Mouse (Mus musculus) brain, adult 2 months (tissue): ENCODE measurements around the gene Oxct1.
A peak's percentile ranks its signal among the peaks of the same experiment; 100 is the strongest.

ENCODE experiments used
- DNase-seq: peaks from one replicate; pipeline ENCODE4 v3.0.0; 2011; ENCODE audit warnings: low read depth, low spot score

Gene Oxct1

DNA sequence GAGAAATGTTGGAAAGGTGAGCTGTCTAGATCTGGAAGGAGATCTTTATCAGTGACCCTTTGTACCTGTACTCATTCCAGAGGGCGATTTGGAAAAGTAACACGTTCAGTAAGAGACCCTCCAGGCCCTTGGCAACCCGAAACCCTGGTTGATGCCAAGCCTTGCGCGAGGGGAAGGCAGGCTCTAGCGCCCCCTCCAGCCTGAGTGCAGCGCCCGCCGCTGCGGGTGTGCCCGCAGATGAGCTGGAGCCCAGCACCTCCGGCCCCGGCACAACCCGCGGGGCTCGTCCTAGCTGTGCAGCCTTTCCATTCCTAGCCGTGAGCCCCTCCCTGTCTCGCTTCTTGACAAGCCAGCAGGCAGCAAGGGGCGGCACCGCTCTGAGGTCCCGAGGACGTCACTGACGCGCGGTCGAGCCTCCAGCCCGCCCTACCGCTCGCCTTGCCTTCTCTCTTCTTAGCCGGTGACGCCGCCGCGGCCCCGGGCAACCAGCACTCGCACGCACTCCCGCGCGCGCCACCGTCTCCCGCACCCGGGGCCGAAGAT lies at the start of gene Oxct1:
Gene Oxct1, plus strand, starts transcription at position 153 of the 543 bp plus-strand sequence.
- peak; percentile 99 for DNase-seq

DNA sequence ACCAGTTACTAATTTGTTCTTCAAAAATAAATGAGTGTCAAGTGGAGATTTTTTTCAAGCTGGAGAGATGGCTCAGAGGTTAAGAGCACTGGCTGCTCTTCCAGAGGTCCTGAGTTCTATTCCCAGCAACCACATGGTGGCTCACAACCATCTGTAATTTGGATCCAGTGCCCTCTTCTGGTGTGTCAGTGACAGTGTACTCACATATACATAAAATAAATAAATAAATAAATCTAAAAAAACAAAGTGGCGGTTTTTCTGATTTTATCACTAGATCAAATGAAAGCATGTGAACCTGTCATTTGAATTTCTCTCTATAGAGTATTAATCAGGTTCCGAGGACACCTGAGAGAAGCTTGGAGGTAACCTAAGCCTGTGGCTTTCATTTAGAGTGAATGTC lies 47.9 kb upstream of the Oxct1 start:
- no peak for DNase-seq

DNA sequence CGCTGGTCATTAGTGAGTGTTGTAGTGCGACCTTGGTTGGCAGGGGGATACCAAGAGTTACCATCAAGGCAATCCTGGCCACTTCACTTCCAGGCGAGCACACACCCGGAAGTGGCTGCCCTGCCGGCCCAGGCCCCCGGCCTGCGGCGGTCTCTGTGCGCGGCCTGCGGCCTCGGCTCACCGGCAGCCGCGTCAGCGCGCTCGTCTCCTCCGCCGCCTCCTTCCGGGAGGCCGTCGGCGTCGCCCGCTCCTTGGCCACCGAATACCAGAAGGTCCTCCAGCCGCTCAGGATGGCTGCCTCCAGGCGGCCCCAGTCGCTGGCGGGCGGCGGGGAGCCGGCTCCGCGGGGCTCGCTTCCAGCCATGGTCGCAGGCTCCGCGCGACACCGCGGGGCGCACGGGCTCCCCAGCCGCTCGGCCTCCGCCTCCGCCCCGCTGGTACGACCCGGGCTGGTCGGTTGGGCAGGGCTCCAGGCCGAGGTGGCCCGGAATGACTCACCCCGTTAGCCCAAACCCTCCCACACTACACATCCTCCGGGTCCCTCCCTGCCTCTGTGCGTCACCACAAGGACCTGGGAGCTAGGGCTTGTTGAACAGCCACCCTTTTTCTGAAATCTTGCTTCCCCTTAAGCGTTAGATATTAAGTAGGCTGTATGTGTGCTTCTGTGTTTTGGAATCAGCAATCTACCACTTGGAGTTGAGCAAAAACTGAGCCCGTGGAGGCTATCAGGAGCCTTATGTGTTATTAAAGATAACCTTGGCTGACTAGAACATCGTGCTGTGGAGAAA lies 46.9 kb upstream of the Oxct1 start, which contains the start of gene Fbxo4:
Gene Fbxo4, minus strand, starts transcription at position 513 of the 788 bp plus-strand sequence.
- DNase-seq, result peak; percentile 95

DNA sequence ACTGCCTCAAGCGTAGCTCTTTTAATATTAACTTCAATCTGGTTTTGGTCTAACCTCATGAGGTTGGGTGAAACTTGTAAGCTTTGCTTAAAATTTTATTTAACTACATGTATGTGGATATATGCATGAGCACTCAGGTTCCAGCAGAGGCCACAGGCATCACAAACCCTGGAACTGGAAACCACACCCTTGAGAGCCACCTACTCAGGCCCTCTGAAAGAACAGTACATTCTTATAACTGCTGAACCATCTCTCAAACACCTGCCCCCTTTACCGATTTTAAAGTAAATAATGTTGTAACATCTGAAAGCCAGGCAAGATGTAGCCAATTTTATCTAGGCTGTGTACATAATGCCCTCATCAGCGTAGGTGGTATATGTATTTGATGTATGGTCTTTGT lies 46.3 kb upstream of the Oxct1 start:
- DNase-seq, result no peak

DNA sequence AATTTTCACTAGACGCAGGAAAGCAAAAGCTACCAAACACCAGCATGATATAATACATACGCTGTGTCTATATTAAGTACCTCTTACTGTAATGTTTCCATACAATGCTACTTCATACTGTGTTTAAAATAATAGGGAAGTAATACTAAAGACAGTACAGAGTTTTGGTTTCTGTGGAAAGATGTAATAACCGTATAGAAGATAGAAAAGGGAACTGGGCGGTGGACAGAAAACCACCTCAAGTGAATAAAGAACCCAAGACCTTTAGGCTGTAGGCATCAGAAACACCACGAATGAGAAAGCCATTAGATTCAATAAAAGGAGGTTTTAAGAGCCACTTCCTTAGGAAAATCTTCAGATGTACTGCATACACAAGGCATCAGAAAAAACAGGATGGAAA lies 43.5 kb upstream of the Oxct1 start:
- DNase-seq, result no peak

DNA sequence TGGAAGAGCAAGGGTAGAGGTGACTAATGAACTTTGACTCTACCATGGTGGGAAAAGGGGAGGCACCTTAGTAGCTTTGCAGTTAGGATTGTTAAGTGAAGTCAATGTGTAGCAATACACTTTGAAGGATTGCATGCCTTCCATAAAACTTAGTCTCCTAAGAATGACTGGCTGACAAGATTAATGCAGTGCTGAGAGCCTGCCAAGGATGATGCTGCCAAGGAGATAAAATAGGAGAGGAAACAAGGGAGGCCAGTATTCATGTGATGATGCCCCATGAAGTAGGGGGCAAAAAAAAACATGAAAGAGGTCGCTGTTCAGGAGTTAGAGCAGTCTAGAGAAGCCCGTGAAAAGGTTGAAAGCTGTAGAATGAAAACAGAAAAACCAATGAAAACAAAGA lies 41.3 kb upstream of the Oxct1 start:
- DNase-seq, result peak; percentile 8

DNA sequence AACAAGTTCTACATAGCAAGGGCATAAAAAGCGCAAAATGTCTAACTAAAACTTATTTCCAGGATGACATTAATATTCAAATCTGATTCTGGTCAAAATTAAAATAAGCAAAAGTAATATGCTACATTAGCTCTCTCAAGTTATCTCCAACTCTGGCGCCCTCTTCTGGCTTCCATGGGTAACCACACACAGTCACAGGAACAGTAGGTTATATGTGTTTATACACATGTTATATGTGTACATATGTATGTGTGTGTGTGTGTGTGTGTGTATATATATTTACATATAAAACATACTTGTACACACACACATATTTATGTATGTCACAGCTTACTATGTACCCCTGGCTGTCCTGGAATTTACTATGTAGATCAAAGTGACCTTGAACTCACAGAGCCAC lies 38.2 kb upstream of the Oxct1 start:
- DNase-seq, result peak; percentile 26

DNA sequence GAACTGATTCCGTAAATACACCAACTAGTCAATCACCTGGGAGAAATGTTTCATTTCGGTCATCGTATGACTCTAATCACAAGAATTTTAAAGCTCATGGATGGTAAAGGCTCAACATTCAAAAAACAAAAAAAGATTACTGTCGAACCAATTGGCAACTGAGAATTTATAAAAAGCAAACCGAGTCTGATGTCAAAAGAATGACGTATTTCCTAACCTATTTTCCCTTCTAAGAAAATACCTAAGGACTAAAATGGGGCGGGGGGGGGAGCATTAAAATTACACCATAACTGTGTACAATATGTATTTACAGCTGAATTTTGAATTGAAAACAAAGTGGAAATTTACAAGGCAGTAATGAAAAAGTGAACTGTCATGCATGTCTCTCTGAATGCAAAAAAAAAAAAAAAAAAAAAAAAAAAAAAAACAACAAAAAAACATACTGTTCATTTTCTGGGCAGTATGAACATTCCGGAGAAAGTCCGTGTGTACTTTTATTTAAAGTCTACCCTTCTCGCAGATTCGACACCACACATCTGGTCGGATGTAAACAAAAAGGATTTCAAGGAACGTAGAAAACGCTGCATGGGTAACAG lies 31.2 kb upstream of the Oxct1 start:
- DNase-seq, result peak; percentile 27

DNA sequence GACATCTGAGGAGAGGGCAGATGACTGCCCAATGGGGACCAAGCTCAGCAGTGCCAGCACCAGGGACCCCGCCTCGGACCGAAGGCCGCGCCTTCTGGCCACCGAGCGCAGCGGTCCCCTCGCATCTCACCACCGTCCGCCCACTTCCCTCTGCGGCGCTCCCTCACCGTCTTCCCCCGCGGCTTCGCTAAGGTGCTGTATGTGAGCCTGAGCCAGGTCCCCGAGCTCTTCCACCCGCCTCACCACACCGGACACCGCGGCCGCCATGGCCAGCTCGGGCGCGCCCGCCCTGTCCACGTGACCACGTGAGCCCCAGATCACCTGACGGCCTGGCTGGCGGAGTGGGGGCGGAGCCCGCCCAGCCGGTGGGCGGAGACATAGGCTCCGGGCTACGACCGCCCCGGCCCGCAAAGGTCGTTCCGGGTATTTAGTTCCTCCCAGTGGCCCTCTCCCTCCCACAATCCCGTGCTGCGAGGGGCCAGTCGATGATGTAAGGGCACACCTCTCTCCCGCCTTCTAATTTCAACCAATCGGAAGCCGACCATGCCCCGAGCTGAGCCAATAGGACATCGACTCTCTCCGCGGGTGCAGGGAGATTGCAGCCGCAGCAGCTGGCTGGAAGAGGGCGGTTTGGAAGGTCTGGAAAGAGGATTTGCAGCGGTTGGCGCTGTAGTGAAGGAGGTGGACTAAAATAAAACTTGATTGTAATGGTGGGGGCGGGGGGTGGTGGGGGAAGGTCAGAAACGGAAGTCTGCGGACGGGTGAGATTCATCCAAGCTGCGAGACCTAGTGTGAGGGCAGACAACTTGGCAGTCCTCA lies 30.5 kb upstream of the Oxct1 start, which contains the start of gene AW549877:
Gene AW549877, minus strand, starts transcription at position 297 of the 819 bp plus-strand sequence.
- DNase-seq, result peak; percentile 100

DNA sequence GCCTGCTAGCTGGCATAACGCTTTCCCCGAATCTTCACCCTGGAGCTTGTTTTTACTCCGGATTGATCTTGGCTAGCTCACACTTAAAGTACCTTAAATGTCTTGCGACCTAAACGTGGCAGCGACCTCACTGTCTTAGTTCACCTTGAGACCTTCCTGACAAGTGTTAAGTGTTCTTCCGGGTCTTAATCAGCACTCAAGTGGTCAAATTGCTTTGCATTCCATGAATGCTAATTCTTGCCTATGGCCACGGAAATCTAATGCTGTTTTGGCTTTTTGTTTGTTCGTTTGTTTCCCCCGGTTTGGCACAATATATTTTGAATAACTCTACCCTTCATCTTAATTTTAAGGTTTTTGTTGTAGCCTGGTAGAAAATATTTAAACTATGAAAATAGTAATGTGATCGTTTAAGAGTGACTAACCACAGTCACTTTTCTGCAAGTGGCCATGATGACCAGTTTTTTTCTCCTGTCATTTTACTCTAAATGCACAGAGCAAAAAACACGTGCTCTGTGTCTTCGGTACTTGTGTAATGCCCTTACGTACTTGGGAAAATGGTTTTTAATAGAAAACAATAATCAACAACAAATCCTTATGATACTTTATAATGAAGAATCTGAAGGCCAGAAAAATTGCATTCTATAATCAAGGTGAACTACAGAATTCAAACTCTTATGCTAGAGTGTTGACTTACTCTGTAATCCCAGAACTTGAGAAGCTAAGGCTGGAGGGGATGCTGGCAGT lies 29.7 kb upstream of the Oxct1 start:
- DNase-seq, result no peak

DNA sequence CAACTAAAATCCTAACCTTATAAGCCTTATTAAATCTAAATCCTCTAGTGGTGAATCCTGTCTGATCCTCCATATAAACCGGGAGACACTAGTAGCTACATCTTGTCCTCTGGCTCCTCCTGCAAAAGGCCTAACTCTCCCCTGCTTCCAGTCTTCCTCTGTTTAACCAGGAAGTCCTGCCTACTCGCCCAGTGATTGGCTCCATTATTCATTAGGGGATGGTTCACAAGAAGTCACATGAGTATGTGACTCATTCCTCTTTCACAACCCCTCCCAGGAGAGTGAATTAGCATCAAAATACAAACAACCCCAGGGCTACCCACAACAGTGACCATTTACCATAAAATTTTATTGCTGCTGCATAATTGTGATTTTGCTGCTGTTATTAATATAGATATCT lies 27.0 kb upstream of the Oxct1 start:
- no peak for DNase-seq

DNA sequence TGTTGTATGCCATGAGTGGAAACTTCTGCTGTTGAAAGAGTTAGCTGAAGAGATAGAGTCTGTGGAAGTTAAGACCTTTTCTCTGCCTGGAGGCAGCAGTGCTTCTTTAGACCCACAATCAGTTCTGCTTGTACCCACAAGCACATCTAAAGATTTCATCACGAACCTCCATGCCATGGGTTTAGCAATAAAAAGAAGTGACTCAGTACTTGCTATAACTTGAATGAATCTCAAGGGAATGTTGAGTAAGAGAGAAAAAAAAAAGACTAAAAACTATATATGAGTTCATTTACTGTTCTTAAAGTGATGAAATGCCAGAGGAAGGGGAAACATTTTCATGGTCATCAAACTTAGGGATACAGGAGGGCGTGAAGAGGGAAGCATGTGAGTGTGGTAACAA lies 25.6 kb upstream of the Oxct1 start:
- no peak for DNase-seq

DNA sequence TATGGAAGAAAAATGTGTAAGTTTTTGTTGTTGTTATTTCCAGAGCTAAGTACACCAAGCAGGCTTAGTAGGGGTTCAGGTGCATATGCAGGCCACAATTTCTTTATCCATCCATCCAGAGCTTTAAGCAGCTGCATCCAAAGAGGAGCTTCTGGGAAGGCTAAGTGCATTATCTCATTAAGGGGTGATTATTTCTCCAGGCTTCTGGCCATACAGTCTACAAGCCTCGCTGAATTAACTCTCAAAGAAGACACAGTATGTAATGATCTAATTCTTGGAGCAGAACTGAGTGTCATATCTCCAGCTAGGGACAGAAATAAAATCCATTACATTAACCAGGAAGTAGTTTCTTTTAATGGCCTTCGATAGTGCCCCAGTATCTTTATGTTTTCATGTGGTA lies 12.3 kb upstream of the Oxct1 start:
- no peak for DNase-seq

DNA sequence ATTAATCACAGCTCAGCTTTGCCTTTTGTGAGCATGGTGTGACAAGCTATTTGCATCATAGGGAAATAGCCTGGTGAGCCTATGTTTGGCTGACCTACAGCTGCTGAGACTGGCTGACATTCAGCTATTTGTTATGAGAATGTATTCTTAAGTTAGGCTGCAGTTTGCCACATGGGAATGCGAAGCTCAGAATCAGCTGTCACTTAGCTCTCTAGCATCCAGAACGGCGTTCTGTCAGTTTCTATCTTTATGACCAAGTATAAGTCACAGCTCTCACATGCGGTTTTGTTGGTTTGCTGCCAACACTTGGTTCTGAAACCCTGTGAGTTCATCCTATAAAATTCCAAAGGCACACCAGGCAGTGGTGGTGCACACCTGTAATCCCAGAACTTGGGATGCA lies 5.5 kb upstream of the Oxct1 start:
- peak; percentile 49 for DNase-seq

DNA sequence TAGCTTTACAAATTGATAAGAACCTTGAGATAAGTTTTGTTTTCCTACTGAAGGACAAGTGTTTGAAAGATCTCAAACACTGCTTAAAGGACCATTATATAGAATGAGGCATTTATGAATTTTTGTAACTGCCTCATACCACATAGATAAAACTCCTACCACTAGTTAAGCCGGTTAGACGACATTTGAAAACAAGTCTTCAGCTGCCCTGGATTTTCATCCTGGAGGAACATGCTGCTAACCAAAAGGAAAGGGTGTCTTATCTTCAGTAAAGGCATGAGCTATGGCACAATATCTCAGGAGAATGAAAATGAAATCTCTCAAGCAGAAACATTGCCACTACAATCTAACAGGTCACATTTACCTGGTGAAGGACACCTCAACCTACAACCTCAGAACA lies 2.4 kb upstream of the Oxct1 start:
- no peak for DNase-seq

DNA sequence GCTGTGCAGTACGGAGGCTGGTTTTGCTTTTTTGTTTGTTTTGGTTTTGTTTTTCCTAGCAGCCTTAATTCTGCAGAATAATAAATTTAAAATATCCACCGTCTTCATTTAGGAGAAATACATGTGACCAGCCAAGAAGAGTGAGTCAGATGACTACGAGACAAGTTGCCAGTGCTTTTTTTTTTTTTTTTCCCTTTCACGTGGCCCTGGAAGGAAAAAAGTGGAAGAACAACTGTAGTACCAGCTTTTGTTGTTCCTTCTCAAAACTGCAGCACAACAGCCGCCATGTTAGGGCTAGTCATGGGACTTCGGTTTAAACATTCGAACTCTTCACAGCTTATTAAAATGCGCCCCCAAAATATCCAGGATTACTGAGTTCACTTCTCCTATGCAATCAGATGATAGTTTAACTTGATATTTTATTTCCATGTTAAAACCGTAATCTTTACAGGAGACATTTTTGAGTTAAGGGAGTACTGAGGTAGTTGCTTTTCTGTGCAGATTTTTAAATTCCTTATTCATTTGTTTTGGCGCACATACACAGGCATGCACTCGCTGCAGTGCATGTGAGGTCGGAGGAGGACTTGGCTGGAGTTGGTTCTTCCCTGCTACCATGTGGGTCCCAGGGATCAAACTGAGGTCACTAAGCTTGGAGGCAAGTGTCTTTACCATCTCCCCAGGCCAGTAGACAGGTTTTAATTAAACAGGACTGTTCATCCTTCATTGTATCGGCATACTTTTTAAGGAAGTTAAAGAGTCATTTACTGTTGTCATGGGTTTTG lies 1.3 kb upstream of the Oxct1 start:
- DNase-seq, result no peak

DNA sequence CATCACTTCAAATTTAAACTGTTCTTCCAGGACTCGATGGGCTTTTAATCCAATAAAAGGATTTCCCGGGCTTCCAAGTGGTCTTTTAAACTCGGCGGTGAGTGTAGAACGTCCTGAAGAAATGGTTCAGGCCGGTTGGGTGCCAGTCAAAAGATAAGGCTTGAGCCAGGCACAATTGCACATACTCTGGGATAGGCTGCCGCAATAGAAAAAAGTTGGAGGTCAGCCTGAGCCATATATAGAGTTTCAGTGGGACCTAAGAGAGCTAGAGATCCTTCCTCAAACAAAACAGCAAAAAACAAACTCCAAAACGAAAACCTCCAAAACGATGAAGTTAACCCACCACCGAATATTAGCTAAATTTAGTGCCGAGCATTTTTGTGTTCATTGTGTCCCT lies 677 bp upstream of the Oxct1 start:
- DNase-seq, result no peak

DNA sequence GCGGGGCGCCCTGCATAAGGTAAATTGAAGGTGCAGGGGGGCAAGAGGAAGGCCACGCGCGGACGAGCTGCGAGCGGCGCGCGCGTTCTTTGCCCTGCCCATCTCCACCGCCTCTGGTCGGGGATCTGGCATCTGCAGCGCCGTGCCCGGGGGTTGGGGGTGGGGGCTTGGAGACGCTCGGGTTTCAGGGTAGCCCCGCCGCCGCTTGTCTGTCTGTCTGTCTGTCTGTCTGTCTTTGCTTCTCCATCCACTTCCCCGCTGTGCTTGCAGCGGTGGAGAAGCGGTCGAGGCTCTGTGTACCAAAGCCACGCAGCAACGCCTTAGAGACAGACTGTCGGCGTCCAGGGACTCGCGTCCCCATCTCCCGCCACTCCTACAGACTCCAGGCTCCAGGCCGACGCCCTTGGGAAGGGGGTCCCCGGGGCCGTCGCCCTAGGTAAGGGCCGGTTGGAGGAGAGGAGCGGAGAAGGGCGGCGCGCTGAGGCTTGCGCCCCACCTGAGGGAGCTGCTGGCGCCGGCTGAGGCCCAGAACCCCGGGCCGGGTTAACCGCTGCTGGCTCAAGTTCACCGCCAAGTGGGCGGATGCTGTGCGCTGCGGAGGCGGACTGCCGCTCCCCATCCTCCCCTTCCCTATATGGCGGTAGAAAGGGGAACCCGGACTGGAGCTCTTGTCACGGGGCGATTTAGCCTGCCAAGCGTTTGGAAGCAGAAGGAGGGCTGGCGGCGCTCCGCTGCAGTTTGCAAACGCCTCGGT lies 825 bp downstream of the Oxct1 start:
- peak; percentile 96 for DNase-seq

DNA sequence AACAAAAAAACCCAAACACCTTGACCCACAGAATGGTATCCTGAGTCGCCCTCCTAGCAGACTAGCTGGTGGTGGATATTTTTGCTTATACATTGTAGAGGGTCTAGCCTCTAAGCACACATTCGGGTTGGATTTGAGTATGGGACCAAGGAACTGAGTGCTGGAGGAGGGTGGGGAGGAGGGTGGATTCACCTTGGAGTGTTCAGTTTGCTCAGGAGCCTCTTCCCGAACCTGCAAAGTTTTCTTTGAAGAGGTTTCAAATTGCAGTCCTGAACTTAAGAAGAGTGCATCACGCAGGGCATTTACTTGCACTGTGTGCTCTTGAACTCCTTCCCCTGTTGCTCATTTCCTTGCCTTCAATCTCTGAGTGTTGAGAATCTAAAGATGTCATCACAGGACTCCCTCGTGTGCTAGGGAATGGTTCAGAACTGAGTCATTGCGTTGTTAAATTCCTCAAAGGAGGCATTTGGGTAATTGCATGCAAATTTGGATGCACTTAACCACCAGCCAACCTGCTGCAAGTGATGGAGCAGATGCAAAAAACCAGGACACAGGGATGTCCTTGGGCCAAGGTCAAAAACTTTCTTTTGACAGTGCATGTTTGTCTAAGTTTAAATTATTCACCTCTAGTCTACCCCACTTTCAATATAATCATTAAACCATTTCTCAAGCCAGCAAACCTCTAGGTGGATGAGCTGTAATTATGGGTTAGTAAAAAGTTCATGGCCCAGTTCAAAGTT lies 1.7 kb downstream of the Oxct1 start:
- DNase-seq, result peak; percentile 74
